Mouse (Mus musculus) thymus, adult 2 months (tissue): Measurements from ENCODE around the gene Coq8b. TPM values are rescaled to one million over a fixed set of nuclear protein-coding genes. Genes with fewer than 3 reads are reported as not detected.

Experiments
- DNase-seq: peaks from one replicate; pipeline ENCODE4 v3.0.0; 2021
- H3K27ac ChIP-seq: fragments of 200-500 bp; 2 replicates; pipeline ENCODE4 v1.5.1; 2012; ENCODE audit warnings: low read length, control low read depth; ENCODE audit not compliant: control insufficient read depth, insufficient read depth
- H3K27me3 ChIP-seq: fragments of 200-500 bp; 2 replicates; pipeline ENCODE4 v1.6.1; 2012; ENCODE audit warnings: mild to moderate bottlenecking, low read length, moderate library complexity, mixed read lengths; ENCODE audit not compliant: control insufficient read depth, insufficient read depth
- H3K36me3 ChIP-seq: fragments of 200-500 bp; 2 replicates; pipeline ENCODE4 v1.6.1; 2012; ENCODE audit warnings: mild to moderate bottlenecking, low read length, moderate library complexity; ENCODE audit not compliant: control insufficient read depth, insufficient read depth
- H3K4me1 ChIP-seq: fragments of 200-500 bp; replicated peaks from 2 replicates; pipeline ENCODE4 v1.6.1; 2012; ENCODE audit warnings: low read length; ENCODE audit not compliant: control insufficient read depth, insufficient read depth
- H3K4me3 ChIP-seq: fragments of 200-500 bp; 2 replicates; pipeline ENCODE4 v1.5.1; 2012; ENCODE audit warnings: mild to moderate bottlenecking, low read length, control low read depth, moderate library complexity; ENCODE audit not compliant: control insufficient read depth, insufficient read depth
- CTCF ChIP-seq: fragments of 200-500 bp; IDR thresholded peaks from 2 replicates; pipeline ENCODE4 v1.5.1; 2012; ENCODE audit warnings: mild to moderate bottlenecking, control low read depth, low read length, moderate library complexity, borderline replicate concordance; ENCODE audit not compliant: control insufficient read depth, poor library complexity, insufficient read depth; ENCODE audit errors: extremely low read depth
- POLR2A ChIP-seq: fragments of 200-500 bp; IDR thresholded peaks from 2 replicates; pipeline ENCODE4 v1.6.1; 2012; ENCODE audit warnings: mild to moderate bottlenecking, low read length, control low read depth, moderate library complexity; ENCODE audit not compliant: control insufficient read depth, poor library complexity, insufficient read depth; ENCODE audit errors: extremely low read depth
- WGBS: fragments of 180-500 bp; shearing (Covaris S2); methylation state at CpG from one replicate; pipeline ENCODE4 v1.1.7; 2018; 5-methylcytosine and 5-hydroxymethylcytosine counted together
- polyA plus RNA-seq: library from polyadenylated mRNA; depleted of rRNA; stranded (reverse); fragments of >200 nt; gene quantifications from 2 replicates; pipeline ENCODE4 v1.2.3, GENCODE M21; 2012

The Coq8b gene
- polyA plus RNA-seq, 1 experiment = 57.8 TPM

GRCm38 (mm10) chr7:27212626-27213025 lies 20.2 kb upstream of the Coq8b start:
- Histone ChIP-seq H3K27me3 (no peaks in the 10 kb centered on the region), H3K4me3 (no peak overlapping the region), H3K36me3 (peaks cover 37% of the 10 kb centered on the region), H3K27ac (no peak overlapping the region), H3K4me1 (no peaks in the 10 kb centered on the region)
- no peak for DNase-seq
- TF ChIP-seq POLR2A = no peak
- no peak for TF ChIP-seq CTCF
- WGBS = 96% methylated on average over 2 of the region's 2 CpGs

GRCm38 (mm10) chr7:27218586-27218985 lies 14.2 kb upstream of the Coq8b start:
- TF ChIP-seq POLR2A = no peak
- TF ChIP-seq CTCF = no peak

GRCm38 (mm10) chr7:27219937-27220336 lies 12.9 kb upstream of the Coq8b start:
- WGBS = 96% methylated on average over 11 of the region's 11 CpGs
- H3K27me3 ChIP-seq = no peaks in the 10 kb centered on the region
- TF ChIP-seq CTCF = no peak
- TF ChIP-seq POLR2A = no peak
- no peak for DNase-seq
- no peaks in the 10 kb centered on the region for H3K36me3 ChIP-seq
- no peak overlapping the region for H3K27ac ChIP-seq
- no peak overlapping the region for H3K4me3 ChIP-seq
- peaks cover 2% of the 10 kb centered on the region for H3K4me1 ChIP-seq

More at GRCm38 (mm10) chr7:27218586-27218985, 14.2 kb upstream of the Coq8b start:
- Histone ChIP-seq H3K4me1 (no peaks in the 10 kb centered on the region), H3K4me3 (no peak overlapping the region), H3K27me3 (no peaks in the 10 kb centered on the region), H3K27ac (no peak overlapping the region), H3K36me3 (peaks cover 9% of the 10 kb centered on the region)
- 94% methylated on average over 7 of the region's 7 CpGs for WGBS
- DNase-seq = no peak

GRCm38 (mm10) chr7:27221939-27222338 lies 10.9 kb upstream of the Coq8b start:
- DNase-seq = no peak
- peaks cover 19% of the 10 kb centered on the region for H3K4me1 ChIP-seq

GRCm38 (mm10) chr7:27222538-27222937 lies 10.3 kb upstream of the Coq8b start:
- Histone ChIP-seq H3K36me3 (no peaks in the 10 kb centered on the region), H3K4me1 (peaks cover 25% of the 10 kb centered on the region), H3K4me3 (no peak overlapping the region), H3K27me3 (no peaks in the 10 kb centered on the region), H3K27ac (no peak overlapping the region)
- 85% methylated on average over 1 of the region's 1 CpGs for WGBS
- TF ChIP-seq POLR2A (no peak), CTCF (no peak)
- DNase-seq = no peak

More at GRCm38 (mm10) chr7:27221939-27222338, 10.9 kb upstream of the Coq8b start:
- Histone ChIP-seq H3K27me3 (no peaks in the 10 kb centered on the region), H3K36me3 (no peaks in the 10 kb centered on the region), H3K4me3 (no peak overlapping the region), H3K27ac (no peak overlapping the region)
- 85% methylated on average over 6 of the region's 6 CpGs for WGBS
- TF ChIP-seq CTCF (no peak), POLR2A (no peak)

GRCm38 (mm10) chr7:27224877-27225575 lies 7.8 kb upstream of the Coq8b start:
- TF ChIP-seq POLR2A = no peak
- TF ChIP-seq CTCF = no peak
- H3K4me3 ChIP-seq = no peak overlapping the region
- 87% methylated on average over 11 of the region's 11 CpGs for WGBS

GRCm38 (mm10) chr7:27227276-27227675 lies 5.5 kb upstream of the Coq8b start:
- H3K4me1 ChIP-seq = peaks cover 32% of the 10 kb centered on the region
- no peak overlapping the region for H3K27ac ChIP-seq
- no peaks in the 10 kb centered on the region for H3K27me3 ChIP-seq
- peak overlapping the region; percentile 65 for H3K4me3 ChIP-seq
- no peak for DNase-seq
- 76% methylated on average over 9 of the region's 9 CpGs for WGBS
- TF ChIP-seq POLR2A (no peak), CTCF (no peak)
- no peaks in the 10 kb centered on the region for H3K36me3 ChIP-seq

More at GRCm38 (mm10) chr7:27224877-27225575, 7.8 kb upstream of the Coq8b start:
- no peaks in the 10 kb centered on the region for H3K27me3 ChIP-seq
- H3K27ac ChIP-seq = no peak overlapping the region
- peaks cover 32% of the 10 kb centered on the region for H3K4me1 ChIP-seq
- no peaks in the 10 kb centered on the region for H3K36me3 ChIP-seq
- DNase-seq = no peak
